Mouse (Mus musculus) cortical plate, adult 2 months (tissue): ENCODE measurements around the gene Spsb4.

ENCODE experiments used
- CTCF ChIP-seq: fragments of 200-500 bp; IDR thresholded peaks from 2 replicates; pipeline ENCODE4 v1.5.1; 2011; ENCODE audit warnings: mild to moderate bottlenecking, control low read depth, low read length; ENCODE audit not compliant: insufficient read depth; ENCODE audit errors: extremely low read depth
- POLR2A ChIP-seq: fragments of 200-500 bp; IDR thresholded peaks from 2 replicates; pipeline ENCODE4 v1.6.1; 2011; ENCODE audit warnings: mild to moderate bottlenecking, low read length, control low read depth; ENCODE audit not compliant: insufficient read depth; ENCODE audit errors: extremely low read depth

DNA sequence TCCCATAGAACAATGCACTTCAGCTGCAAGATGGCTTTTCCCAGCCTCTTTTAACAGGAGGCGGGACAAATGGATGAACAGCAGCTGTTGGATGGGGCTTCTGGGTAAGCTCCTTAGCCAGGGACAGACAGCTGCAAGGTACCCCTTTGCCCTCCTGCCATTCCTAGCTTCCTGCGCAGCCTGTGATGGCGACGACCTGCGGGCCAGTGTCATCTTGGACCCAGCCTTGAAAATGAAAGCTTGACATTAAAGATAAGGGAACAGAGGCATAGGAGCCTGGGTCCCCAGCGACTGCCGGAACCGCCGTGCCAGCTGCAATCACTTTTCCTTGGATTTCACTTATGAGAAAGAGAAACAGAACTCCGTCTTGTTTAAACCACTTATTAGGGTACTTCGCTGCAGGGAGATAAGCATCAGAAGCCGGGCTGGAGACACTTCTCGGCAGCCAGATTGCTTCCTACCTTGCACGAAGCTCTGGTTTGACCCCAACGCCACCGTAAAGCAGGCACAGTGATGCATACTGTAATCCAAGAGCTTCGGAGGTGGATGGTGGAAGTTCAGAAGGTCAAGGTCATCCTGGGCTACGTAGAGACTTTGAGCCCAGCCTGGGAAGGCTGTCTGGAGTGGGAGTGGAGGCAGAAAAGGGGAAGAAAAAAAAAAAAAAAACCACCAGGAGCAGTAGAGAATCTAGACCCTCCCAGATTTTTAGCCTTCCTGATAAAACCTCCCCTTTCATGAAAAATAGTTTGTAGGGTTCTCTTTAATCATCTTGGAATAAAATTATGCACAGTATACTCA, 38.1 kb upstream of the Spsb4 start:
- TF ChIP-seq CTCF (no peak), POLR2A (no peak)
